Mouse (Mus musculus): ENCODE results near the gene Srgap1. TPM values are rescaled to one million over a fixed set of nuclear protein-coding genes. Genes with fewer than 3 reads are reported as not detected.

The Srgap1 gene
- polyA plus RNA-seq, 1 experiment from 2014 or later: 11.6 TPM

GRCm38 (mm10) chr10:121970912-121971311 is 76.2 kb downstream of the Srgap1 start:
- ATAC-seq (ENCODE audit: low FRiP score) (no peak), DNase-seq (ENCODE audit: low spot score, missing footprints) (no peak)
- no peaks in the 10 kb centered on the region for H3K36me3 ChIP-seq (ENCODE audit: control insufficient read depth, insufficient read depth, low read length)
- no peaks in the 10 kb centered on the region for H3K9me3 ChIP-seq (ENCODE audit: control insufficient read depth, low read length)
- H3K27ac ChIP-seq (ENCODE audit: low read depth, low read length): no peak overlapping the region
- no peaks in the 10 kb centered on the region for H3K4me1 ChIP-seq (ENCODE audit: control insufficient read depth, insufficient read depth, low read length)
- H3K4me3 ChIP-seq (ENCODE audit: low read depth, low read length): no peak overlapping the region
- no peak overlapping the region for H3K4me2 ChIP-seq
- 71% methylated on average over 6 of the region's 6 CpGs for WGBS
- no peaks in the 10 kb centered on the region for H3K27me3 ChIP-seq (ENCODE audit: control insufficient read depth, insufficient read depth, low read length)
- H3K9ac ChIP-seq (ENCODE audit: low read length): no peak overlapping the region

DNA sequence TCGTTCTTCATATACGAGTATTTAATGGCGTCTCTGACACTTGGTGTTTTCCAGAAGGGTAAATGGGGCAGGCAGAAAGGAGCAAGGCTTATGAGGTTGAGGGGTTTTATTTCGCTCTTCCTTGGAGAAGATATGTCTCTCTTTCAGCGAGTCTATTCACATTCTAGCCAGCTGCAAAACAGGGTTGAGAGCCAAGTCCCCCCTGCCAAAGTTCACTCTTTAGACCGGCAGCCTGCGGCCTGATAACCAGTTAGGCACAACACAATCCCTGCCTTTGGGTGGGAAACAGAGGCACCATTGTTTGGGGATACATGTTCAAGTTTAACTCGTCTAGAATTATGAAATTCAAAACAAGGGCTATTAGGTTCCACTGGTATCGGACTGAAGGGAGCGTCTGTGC is 83.0 kb downstream of the Srgap1 start:
- ATAC-seq (ENCODE audit: low FRiP score): no peak
- Histone ChIP-seq H3K4me2 (no peak overlapping the region), H3K4me1 (ENCODE audit: control insufficient read depth, insufficient read depth, low read length) (no peaks in the 10 kb centered on the region), H3K4me3 (ENCODE audit: low read depth, low read length) (no peak overlapping the region), H3K9ac (ENCODE audit: low read length) (no peak overlapping the region), H3K36me3 (ENCODE audit: control insufficient read depth, insufficient read depth, low read length) (no peaks in the 10 kb centered on the region), H3K27me3 (ENCODE audit: control insufficient read depth, insufficient read depth, low read length) (no peaks in the 10 kb centered on the region), H3K27ac (ENCODE audit: low read depth, low read length) (no peak overlapping the region), H3K9me3 (ENCODE audit: control insufficient read depth, low read length) (no peaks in the 10 kb centered on the region)
- DNase-seq (ENCODE audit: low spot score, missing footprints): no peak
- WGBS: 85% methylated on average over 10 of the region's 10 CpGs

GRCm38 (mm10) chr10:121962053-121962452 is 85.1 kb downstream of the Srgap1 start:
- Histone ChIP-seq H3K27ac (ENCODE audit: low read depth, low read length) (no peak overlapping the region), H3K9me3 (ENCODE audit: control insufficient read depth, low read length) (no peaks in the 10 kb centered on the region), H3K4me2 (no peak overlapping the region), H3K27me3 (ENCODE audit: control insufficient read depth, insufficient read depth, low read length) (no peaks in the 10 kb centered on the region), H3K4me3 (ENCODE audit: low read depth, low read length) (no peak overlapping the region), H3K9ac (ENCODE audit: low read length) (no peak overlapping the region), H3K4me1 (ENCODE audit: control insufficient read depth, insufficient read depth, low read length) (no peaks in the 10 kb centered on the region), H3K36me3 (ENCODE audit: control insufficient read depth, insufficient read depth, low read length) (no peaks in the 10 kb centered on the region)
- no peak for DNase-seq (ENCODE audit: low spot score, missing footprints)
- WGBS: 85% methylated on average over 4 of the region's 4 CpGs
- no peak for ATAC-seq (ENCODE audit: low FRiP score)

DNA sequence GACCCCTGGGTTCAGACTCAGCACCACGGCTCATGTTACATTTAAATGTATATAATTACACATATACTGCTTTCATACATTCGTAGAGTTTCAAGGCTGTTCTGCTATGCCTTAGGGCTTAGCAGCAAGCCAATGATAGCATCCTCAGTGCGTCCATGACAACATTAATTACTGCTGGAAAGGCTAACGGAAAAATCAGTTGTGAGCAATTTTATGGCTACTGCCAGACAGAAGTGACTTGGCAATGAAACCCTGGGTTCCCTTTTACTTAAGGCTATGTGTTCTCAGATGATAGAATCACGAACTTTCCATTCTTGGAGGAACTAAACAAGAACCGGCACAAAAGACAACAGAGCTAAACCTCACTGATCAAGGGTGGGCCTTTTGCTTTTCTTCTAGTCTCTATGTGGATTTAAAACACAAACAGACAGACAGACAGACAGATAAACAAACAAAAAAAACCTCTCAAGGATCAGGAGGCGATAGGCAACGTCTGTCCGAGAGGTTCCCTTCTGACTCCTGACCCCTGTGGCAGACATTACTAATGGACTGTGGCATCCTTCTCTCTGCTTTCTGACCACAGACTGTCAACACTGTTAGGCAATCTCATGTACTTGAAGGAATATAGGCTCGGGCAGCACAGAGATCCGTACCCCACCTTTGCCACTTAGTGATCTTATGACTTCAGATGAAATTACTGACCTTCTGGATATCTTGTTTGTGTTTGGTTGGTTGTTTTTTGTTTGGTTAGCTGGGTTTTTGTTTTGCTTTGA is 85.8 kb downstream of the Srgap1 start:
- Histone ChIP-seq H3K4me1 (ENCODE audit: control insufficient read depth, insufficient read depth, low read length) (no peaks in the 10 kb centered on the region), H3K27me3 (ENCODE audit: control insufficient read depth, insufficient read depth, low read length) (no peaks in the 10 kb centered on the region), H3K9me3 (ENCODE audit: control insufficient read depth, low read length) (no peaks in the 10 kb centered on the region), H3K9ac (ENCODE audit: low read length) (no peak overlapping the region), H3K27ac (ENCODE audit: low read depth, low read length) (no peak overlapping the region), H3K4me2 (no peak overlapping the region), H3K36me3 (ENCODE audit: control insufficient read depth, insufficient read depth, low read length) (no peaks in the 10 kb centered on the region), H3K4me3 (ENCODE audit: low read depth, low read length) (no peak overlapping the region)
- ATAC-seq (ENCODE audit: low FRiP score) (no peak), DNase-seq (ENCODE audit: low spot score, missing footprints) (no peak)
- WGBS: 70% methylated on average over 11 of the region's 11 CpGs

DNA sequence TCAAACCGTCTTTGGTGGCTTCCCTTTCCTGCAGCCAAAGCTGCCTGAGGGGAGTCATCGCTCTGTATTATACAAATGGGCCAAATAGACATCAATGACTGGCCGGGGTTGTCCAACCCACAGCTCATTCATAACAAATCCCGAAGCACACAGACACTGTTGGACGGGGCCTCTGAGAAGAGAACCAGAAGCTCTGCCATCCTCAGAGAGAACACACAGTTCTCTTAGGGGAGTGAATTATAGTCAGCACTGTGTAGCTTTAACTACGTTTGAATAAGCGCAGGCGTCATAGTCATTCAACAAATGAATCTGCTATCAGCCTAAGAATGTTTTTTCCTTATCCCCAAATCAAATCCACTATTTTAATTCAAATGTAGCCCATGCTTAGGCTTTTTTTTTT is 88.4 kb downstream of the Srgap1 start:
- H3K9me3 ChIP-seq (ENCODE audit: control insufficient read depth, low read length): no peaks in the 10 kb centered on the region
- H3K27me3 ChIP-seq (ENCODE audit: control insufficient read depth, insufficient read depth, low read length): no peaks in the 10 kb centered on the region
- DNase-seq (ENCODE audit: low spot score, missing footprints) (no peak), ATAC-seq (ENCODE audit: low FRiP score) (no peak)
- H3K4me1 ChIP-seq (ENCODE audit: control insufficient read depth, insufficient read depth, low read length): no peaks in the 10 kb centered on the region
- no peak overlapping the region for H3K27ac ChIP-seq (ENCODE audit: low read depth, low read length)
- H3K36me3 ChIP-seq (ENCODE audit: control insufficient read depth, insufficient read depth, low read length): no peaks in the 10 kb centered on the region
- no peak overlapping the region for H3K4me2 ChIP-seq
- 85% methylated on average over 8 of the region's 8 CpGs for WGBS
- no peak overlapping the region for H3K9ac ChIP-seq (ENCODE audit: low read length)
- no peak overlapping the region for H3K4me3 ChIP-seq (ENCODE audit: low read depth, low read length)

- Histone ChIP-seq H3K9me3 (ENCODE audit: control insufficient read depth, low read length) (no peaks in the 10 kb centered on the region), H3K9ac (ENCODE audit: low read length) (no peak overlapping the region), H3K27ac (ENCODE audit: low read depth, low read length) (no peak overlapping the region), H3K4me1 (ENCODE audit: control insufficient read depth, insufficient read depth, low read length) (no peaks in the 10 kb centered on the region), H3K27me3 (ENCODE audit: control insufficient read depth, insufficient read depth, low read length) (no peaks in the 10 kb centered on the region), H3K36me3 (ENCODE audit: control insufficient read depth, insufficient read depth, low read length) (no peaks in the 10 kb centered on the region), H3K4me2 (no peak overlapping the region), H3K4me3 (ENCODE audit: low read depth, low read length) (no peak overlapping the region)
- 89% methylated on average over 11 of the region's 11 CpGs for WGBS
- ATAC-seq (ENCODE audit: low FRiP score) (no peak), DNase-seq (ENCODE audit: low spot score, missing footprints) (no peak)
Measured at GRCm38 (mm10) chr10:121956505-121956904, 90.6 kb downstream of the Srgap1 start.

- 88% methylated on average over 4 of the region's 4 CpGs for WGBS
- ATAC-seq (ENCODE audit: low FRiP score): no peak
- H3K9me3 ChIP-seq (ENCODE audit: control insufficient read depth, low read length): no peaks in the 10 kb centered on the region
- no peaks in the 10 kb centered on the region for H3K36me3 ChIP-seq (ENCODE audit: control insufficient read depth, insufficient read depth, low read length)
- no peaks in the 10 kb centered on the region for H3K27me3 ChIP-seq (ENCODE audit: control insufficient read depth, insufficient read depth, low read length)
- no peak for DNase-seq (ENCODE audit: low spot score, missing footprints)
- H3K4me3 ChIP-seq (ENCODE audit: low read depth, low read length): no peak overlapping the region
- no peaks in the 10 kb centered on the region for H3K4me1 ChIP-seq (ENCODE audit: control insufficient read depth, insufficient read depth, low read length)
- H3K27ac ChIP-seq (ENCODE audit: low read depth, low read length): no peak overlapping the region
- no peak overlapping the region for H3K4me2 ChIP-seq
- no peak overlapping the region for H3K9ac ChIP-seq (ENCODE audit: low read length)
Measured at GRCm38 (mm10) chr10:121955730-121956129, 91.4 kb downstream of the Srgap1 start.

GRCm38 (mm10) chr10:121954877-121955276 is 92.2 kb downstream of the Srgap1 start:
- ATAC-seq (ENCODE audit: low FRiP score): no peak
- Histone ChIP-seq H3K36me3 (ENCODE audit: control insufficient read depth, insufficient read depth, low read length) (no peaks in the 10 kb centered on the region), H3K27ac (ENCODE audit: low read depth, low read length) (no peak overlapping the region), H3K27me3 (ENCODE audit: control insufficient read depth, insufficient read depth, low read length) (no peaks in the 10 kb centered on the region), H3K4me1 (ENCODE audit: control insufficient read depth, insufficient read depth, low read length) (no peaks in the 10 kb centered on the region), H3K4me3 (ENCODE audit: low read depth, low read length) (no peak overlapping the region), H3K9me3 (ENCODE audit: control insufficient read depth, low read length) (no peaks in the 10 kb centered on the region), H3K9ac (ENCODE audit: low read length) (no peak overlapping the region), H3K4me2 (no peak overlapping the region)
- WGBS: 91% methylated on average over 5 of the region's 6 CpGs
- DNase-seq (ENCODE audit: low spot score, missing footprints): no peak

DNA sequence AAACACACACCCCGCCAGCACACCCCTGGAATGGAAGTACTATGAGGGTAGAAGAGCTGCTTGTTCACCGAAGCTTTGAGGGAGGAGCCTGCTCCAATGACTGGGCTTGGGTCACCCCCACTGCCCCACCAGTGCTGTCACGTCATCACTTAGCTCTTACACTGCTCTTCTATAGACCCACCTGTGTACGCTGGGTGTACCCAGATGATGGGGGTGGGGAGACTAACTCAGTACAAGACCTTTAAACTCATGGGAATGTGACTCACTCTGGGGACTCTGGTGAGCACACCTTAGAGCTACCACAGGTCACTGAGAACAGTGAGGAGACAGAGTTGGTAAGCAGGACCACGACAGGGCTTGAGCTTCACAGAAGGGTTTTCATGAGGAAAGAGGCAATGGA is 94.1 kb downstream of the Srgap1 start:
- no peaks in the 10 kb centered on the region for H3K36me3 ChIP-seq (ENCODE audit: control insufficient read depth, insufficient read depth, low read length)
- H3K4me1 ChIP-seq (ENCODE audit: control insufficient read depth, insufficient read depth, low read length): no peaks in the 10 kb centered on the region
- H3K9me3 ChIP-seq (ENCODE audit: control insufficient read depth, low read length): no peaks in the 10 kb centered on the region
- no peak for ATAC-seq (ENCODE audit: low FRiP score)
- H3K27me3 ChIP-seq (ENCODE audit: control insufficient read depth, insufficient read depth, low read length): no peaks in the 10 kb centered on the region
- H3K4me2 ChIP-seq: no peak overlapping the region
- WGBS: 95% methylated on average over 5 of the region's 5 CpGs
- no peak overlapping the region for H3K9ac ChIP-seq (ENCODE audit: low read length)
- no peak overlapping the region for H3K4me3 ChIP-seq (ENCODE audit: low read depth, low read length)
- H3K27ac ChIP-seq (ENCODE audit: low read depth, low read length): no peak overlapping the region
- DNase-seq (ENCODE audit: low spot score, missing footprints): no peak
